Mouse (Mus musculus): ENCODE measurements around the gene Ispd.

Ispd gene

GRCm38 (mm10) chr12:36708810-36709209 lies 327.6 kb downstream of the Ispd start:
- DNase-seq (ENCODE audit: low read depth, low spot score), result no peak

- no peak for DNase-seq (ENCODE audit: low read depth, low spot score)
Measured at GRCm38 (mm10) chr12:36713866-36714662, 332.8 kb downstream of the Ispd start.

GRCm38 (mm10) chr12:36717526-36717925 lies 336.3 kb downstream of the Ispd start:
- no peak for DNase-seq (ENCODE audit: low read depth, low spot score)

- DNase-seq (ENCODE audit: low read depth, low spot score), result no peak
Measured at GRCm38 (mm10) chr12:36718417-36718816, 337.2 kb downstream of the Ispd start.

- no peak for DNase-seq (ENCODE audit: low read depth, low spot score)
Measured at GRCm38 (mm10) chr12:36719074-36719473, 337.8 kb downstream of the Ispd start.

- DNase-seq (ENCODE audit: low read depth, low spot score), result no peak
Measured at GRCm38 (mm10) chr12:36720779-36721178, 339.5 kb downstream of the Ispd start.

- no peak for DNase-seq (ENCODE audit: low read depth, low spot score)
Measured at GRCm38 (mm10) chr12:36721223-36721622, 340.0 kb downstream of the Ispd start.

GRCm38 (mm10) chr12:36722754-36723153 lies 341.5 kb downstream of the Ispd start:
- no peak for DNase-seq (ENCODE audit: low read depth, low spot score)

GRCm38 (mm10) chr12:36723302-36723701 lies 342.1 kb downstream of the Ispd start:
- DNase-seq (ENCODE audit: low read depth, low spot score), result no peak

GRCm38 (mm10) chr12:36724297-36724696 lies 343.0 kb downstream of the Ispd start:
- DNase-seq (ENCODE audit: low read depth, low spot score), result no peak

GRCm38 (mm10) chr12:36725250-36725649 lies 344.0 kb downstream of the Ispd start:
- DNase-seq (ENCODE audit: low read depth, low spot score), result no peak

GRCm38 (mm10) chr12:36726026-36726425 lies 344.8 kb downstream of the Ispd start:
- DNase-seq (ENCODE audit: low read depth, low spot score), result no peak

GRCm38 (mm10) chr12:36733673-36734371 lies 352.6 kb downstream of the Ispd start:
- DNase-seq (ENCODE audit: low read depth, low spot score), result no peak
